Mouse (Mus musculus): ENCODE measurements at regions not wholly inside any gene's neighbourhood (a gene's known extent, or its start where the extent isn't known, plus 50 kb on each side); places are given as distances from the start of the nearest gene placed in this dataset.

DNA sequence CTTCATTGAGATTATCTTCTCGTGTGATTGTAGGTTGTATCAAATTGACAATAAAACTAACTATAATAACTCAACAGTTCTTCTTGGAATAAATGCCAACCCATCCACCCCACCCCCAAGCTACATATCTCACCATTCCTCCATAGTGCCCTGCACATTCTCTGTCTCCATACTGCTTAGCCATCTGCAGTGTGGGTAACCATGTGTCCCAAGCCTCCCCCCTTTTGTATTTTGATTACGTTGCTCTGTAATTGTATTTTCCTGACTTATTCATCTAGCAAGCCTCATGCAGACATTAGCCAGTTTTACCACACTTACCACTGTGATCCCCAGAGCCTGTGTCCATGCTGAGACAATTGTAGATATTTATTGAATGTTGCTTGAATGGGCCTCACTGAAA lies 129.7 kb upstream of the Smarca2 start:
- DNase-seq (ENCODE audit: low read depth, low spot score) = no peak
- H3K9me3 ChIP-seq (replicated peaks; ENCODE audit: insufficient read depth, low read length) = no peaks in the 10 kb centered on the region
- H3K27ac ChIP-seq (ENCODE audit: control insufficient read depth, low read depth, low read length) = no peak overlapping the region
- no peak overlapping the region for H3K9ac ChIP-seq (ENCODE audit: control insufficient read depth, low read depth, low read length, poor library complexity, severe bottlenecking)
- H3K79me2 ChIP-seq (ENCODE audit: control insufficient read depth, insufficient read depth, low read length, poor library complexity) = no peaks in the 10 kb centered on the region
- H3K36me3 ChIP-seq (ENCODE audit: control insufficient read depth in 1 of 2, insufficient read depth in 2 of 2, low read length in 2 of 2) = no peaks in the 10 kb centered on the region
- H3K27me3 ChIP-seq (ENCODE audit: control insufficient read depth in 1 of 2, insufficient read depth in 2 of 2, low read length in 2 of 2) = no peaks in the 10 kb centered on the region
- no peak overlapping the region for H3K4me3 ChIP-seq (ENCODE audit: control insufficient read depth in 1 of 2, insufficient read depth in 1 of 2, low read depth in 2 of 2, low read length in 2 of 2)
- no peaks in the 10 kb centered on the region for H3K4me1 ChIP-seq (ENCODE audit: control insufficient read depth in 1 of 2, insufficient read depth in 2 of 2, low read length in 2 of 2)
- TF ChIP-seq UBTF (IDR thresholded peaks at IDR 0.05; ENCODE audit: borderline replicate concordance, insufficient read depth, low read depth, low read length) = no peak

DNA sequence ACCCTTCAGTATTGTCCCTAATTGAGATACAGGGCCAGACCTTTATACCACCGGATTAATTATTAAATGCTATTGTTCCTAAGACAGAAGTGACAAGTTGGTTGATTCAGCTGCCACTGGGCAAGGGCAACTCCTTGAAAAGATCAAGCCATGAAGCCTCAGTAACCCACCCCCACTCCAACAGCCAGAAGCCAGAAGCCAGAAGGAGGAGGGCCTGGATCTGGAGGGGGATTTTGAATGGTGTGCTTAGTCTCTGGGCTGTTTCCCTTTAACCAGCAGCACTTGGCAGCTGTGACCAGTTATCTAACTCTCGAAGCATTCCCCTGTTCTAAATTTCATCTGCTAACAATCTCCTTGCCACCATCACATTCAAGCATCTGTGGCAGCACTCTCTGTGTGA lies 129.1 kb upstream of the Smarca2 start:
- H3K36me3 ChIP-seq (ENCODE audit: control insufficient read depth in 1 of 2, insufficient read depth in 2 of 2, low read length in 2 of 2) = no peaks in the 10 kb centered on the region
- H3K27ac ChIP-seq (ENCODE audit: control insufficient read depth, low read depth, low read length) = no peak overlapping the region
- no peak overlapping the region for H3K4me3 ChIP-seq (ENCODE audit: control insufficient read depth in 1 of 2, insufficient read depth in 1 of 2, low read depth in 2 of 2, low read length in 2 of 2)
- DNase-seq (ENCODE audit: low read depth, low spot score) = no peak
- TF ChIP-seq SMC3 (IDR thresholded peaks at IDR 0.05; ENCODE audit: low read depth, low read length) (no peak), JUND (IDR thresholded peaks at IDR 0.05; ENCODE audit: low read depth, low read length) (no peak), ZC3H11A (IDR thresholded peaks at IDR 0.05; ENCODE audit: low read depth, low read length) (no peak), NRF1 (IDR thresholded peaks at IDR 0.05; ENCODE audit: insufficient read depth, low read depth, low read length, poor library complexity, severe bottlenecking) (no peak), MAZ (IDR thresholded peaks at IDR 0.05; ENCODE audit: low read depth, low read length) (no peak), MYB (IDR thresholded peaks at IDR 0.05; ENCODE audit: low read depth, low read length) (no peak), ZMIZ1 (IDR thresholded peaks at IDR 0.05; ENCODE audit: low read depth, low read length) (no peak), POLR2A (IDR thresholded peaks at IDR 0.05; ENCODE audit: control insufficient read depth in 1 of 2, insufficient read depth in 1 of 2, low read depth in 1 of 2, low read length in 2 of 2, poor library complexity in 1 of 2) (no peak), TCF12 (IDR thresholded peaks at IDR 0.05; ENCODE audit: low read depth, low read length) (no peak), EP300 (IDR thresholded peaks at IDR 0.05; ENCODE audit: low read depth in 1 of 2, low read length in 2 of 2) (no peak), GATA1 (IDR thresholded peaks at IDR 0.05; ENCODE audit: low read depth, low read length) (no peak), HCFC1 (IDR thresholded peaks at IDR 0.05; ENCODE audit: low read depth, low read length) (no peak), POLR2AphosphoS5 (IDR thresholded peaks at IDR 0.05; ENCODE audit: borderline replicate concordance, low read depth, low read length) (no peak), UBTF (IDR thresholded peaks at IDR 0.05; ENCODE audit: borderline replicate concordance, insufficient read depth, low read depth, low read length) (no peak), BHLHE40 (IDR thresholded peaks at IDR 0.05; ENCODE audit: borderline replicate concordance, low read depth, low read length) (no peak), RAD21 (IDR thresholded peaks at IDR 0.05; ENCODE audit: low read depth, low read length) (no peak)
- H3K27me3 ChIP-seq (ENCODE audit: control insufficient read depth in 1 of 2, insufficient read depth in 2 of 2, low read length in 2 of 2) = no peaks in the 10 kb centered on the region
- no peaks in the 10 kb centered on the region for H3K4me1 ChIP-seq (ENCODE audit: control insufficient read depth in 1 of 2, insufficient read depth in 2 of 2, low read length in 2 of 2)
- no peak overlapping the region for H3K9ac ChIP-seq (ENCODE audit: control insufficient read depth, low read depth, low read length, poor library complexity, severe bottlenecking)
- H3K9me3 ChIP-seq (replicated peaks; ENCODE audit: insufficient read depth, low read length) = no peaks in the 10 kb centered on the region
- H3K79me2 ChIP-seq (ENCODE audit: control insufficient read depth, insufficient read depth, low read length, poor library complexity) = no peaks in the 10 kb centered on the region
